Mouse (Mus musculus): ENCODE measurements at regions not wholly inside any gene's neighbourhood (a gene's known extent, or its start where the extent isn't known, plus 50 kb on each side); places are given as distances from the start of the nearest gene placed in this dataset.

DNA sequence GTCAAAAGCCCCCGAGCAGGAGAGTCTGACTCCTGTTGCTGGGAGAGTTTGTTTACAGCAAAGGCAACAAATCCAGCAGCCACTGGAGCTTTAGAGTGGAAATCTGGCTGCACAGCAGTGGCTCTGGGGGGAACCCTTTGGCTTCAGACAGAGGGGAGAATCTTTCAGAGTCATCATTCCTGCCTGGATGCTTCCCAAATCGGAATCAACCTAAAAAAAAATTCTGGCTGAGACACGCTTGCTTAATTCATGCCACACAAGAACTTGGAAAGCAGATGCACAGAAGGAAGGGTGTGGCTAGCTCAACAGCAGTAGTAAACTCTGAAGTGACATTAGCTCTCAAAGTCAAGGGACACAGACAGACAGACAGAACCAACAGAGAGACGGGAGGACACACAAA lies 175.8 kb upstream of the Nfe2l3 start:
- no peak for DNase-seq (ENCODE audit: extremely low spot score in 1 of 2, low spot score in 1 of 2)

DNA sequence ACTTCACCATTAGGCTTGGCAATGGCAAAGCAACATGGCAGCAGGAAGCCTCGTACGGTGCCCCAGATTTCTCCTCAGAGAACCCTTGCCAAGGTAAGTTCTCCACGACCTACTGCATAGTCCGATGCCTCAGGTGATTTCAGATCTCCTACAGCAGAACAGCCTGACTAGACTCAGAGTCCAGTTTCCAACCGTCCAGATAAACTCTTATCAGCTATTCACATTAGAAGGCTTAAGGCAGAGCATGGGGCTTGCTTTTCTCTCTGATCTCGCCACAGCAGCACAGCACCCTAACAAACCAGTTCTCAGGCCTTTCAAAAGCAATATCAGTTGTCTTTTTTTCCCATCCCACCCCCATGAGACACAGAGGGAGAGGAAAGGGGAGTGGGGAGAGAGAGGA lies 174.9 kb upstream of the Nfe2l3 start:
- DNase-seq (ENCODE audit: extremely low spot score in 1 of 2, low spot score in 1 of 2), result no peak

DNA sequence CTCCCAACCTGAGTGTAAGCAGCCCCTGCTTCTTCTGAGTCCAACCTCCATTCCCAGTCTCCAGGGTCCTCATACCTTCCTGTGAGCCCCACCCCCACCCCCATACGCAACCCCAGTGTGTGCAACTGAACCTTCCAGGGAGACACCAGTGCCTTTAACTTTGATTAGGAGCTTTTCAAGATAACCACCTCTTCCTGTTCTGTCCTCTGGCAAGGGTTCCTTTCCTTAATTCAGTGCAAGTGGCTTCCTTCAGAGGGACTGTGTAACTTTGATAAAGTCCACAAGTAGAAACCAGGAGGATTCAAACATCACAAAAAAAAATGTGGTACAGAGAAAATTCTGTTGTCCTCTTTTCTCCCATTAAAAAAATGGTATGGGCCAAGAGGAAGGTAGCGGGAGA lies 174.2 kb upstream of the Nfe2l3 start:
- no peak for DNase-seq (ENCODE audit: extremely low spot score in 1 of 2, low spot score in 1 of 2)

DNA sequence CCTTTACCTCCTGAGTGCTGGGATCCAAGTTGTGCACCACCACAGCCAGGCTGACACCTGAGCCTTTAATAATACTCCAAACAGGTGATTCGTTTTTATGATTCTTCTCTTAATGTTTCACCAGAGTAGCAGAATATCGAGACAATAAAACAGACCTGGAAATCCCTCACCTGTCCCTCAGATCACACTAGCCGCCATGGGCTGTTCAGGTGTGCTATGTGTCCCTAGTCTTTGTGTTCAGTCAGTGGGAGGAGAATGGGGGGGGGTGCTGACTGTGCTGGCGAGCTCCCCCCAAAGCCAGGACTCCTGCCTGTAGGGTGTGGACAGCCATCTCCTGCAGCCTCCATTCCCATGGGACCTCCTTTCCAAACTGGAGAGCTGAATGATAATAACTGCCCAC lies 168.9 kb upstream of the Nfe2l3 start:
- no peak for DNase-seq (ENCODE audit: extremely low spot score in 1 of 2, low spot score in 1 of 2)

DNA sequence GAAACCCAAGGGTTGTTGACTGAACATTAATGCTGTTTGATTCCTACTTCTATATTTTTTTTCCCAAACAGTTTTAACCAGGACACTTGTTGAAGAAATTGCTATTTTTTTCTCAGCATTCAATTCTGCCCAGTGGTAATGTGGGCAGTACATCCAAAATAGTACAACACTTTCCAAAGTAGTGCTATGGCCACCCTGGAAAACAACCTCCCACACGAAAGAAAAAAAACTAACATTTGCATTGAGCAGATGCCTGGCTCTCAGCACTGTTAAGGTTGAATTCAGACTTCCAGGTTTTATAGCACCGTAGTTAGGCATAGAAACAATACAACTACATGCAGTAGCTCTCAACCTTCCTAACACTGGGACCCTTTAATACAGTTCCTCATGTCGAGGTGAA lies 167.1 kb upstream of the Nfe2l3 start:
- peak; percentile 46 to 53 for DNase-seq (ENCODE audit: extremely low spot score in 1 of 2, low spot score in 1 of 2)

DNA sequence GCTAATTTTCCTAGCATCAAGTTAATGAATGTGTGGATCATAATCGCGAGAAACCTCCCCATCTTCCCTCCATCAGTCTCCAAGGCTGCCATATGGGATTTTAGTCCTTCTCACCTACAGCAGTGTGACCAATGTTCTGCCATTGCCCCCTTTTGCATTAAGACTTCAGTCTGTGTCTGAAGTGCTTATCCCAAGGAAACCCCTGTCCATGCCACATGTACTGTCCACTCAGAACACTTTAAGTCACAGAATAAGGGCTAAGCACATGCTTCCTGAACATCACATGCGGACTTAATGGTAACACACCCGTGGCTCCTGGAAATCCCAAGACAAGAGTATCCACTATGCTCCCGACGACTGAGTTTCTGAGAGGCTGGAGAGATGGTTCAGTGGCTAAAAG lies 165.7 kb upstream of the Nfe2l3 start:
- DNase-seq (ENCODE audit: extremely low spot score in 1 of 2, low spot score in 1 of 2), result no peak

DNA sequence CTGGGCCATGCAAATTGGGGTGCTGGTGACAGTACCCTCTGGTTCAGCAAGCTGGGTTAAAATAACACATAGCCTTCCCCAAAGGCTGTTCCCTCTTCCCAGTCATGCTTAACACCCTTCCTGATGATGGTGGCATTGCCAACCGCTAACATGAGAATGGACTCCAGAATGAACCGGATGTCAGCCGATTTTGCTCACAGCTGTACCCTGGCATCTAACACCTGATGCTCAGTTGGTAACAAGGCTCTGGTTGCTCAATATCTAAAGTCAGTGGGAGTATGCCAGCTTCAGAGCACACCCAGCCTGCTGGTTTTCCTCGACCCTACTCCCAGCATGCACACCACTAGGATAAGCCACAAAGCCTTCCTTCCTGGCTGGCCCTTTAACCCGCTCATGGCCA lies 164.6 kb upstream of the Nfe2l3 start:
- no peak for DNase-seq (ENCODE audit: extremely low spot score in 1 of 2, low spot score in 1 of 2)

DNA sequence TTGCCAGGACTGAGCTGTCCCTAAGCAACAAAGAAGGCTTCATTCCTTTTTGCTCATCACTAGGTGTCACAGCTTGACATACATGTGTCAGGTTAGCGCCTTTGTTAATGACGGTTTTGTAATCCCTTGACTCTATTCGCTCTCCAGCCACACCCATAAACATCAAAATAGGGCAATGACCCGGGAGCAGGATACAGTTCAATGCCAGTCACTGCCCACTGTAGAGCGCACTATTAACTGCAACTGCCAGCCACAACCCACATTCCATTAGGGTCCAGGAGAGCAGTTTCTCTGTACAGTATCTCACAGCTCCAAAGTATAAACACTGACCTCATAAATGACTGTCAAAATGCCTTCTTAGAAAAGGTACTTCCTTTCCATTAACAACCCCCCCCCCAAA lies 163.5 kb upstream of the Nfe2l3 start:
- no peak for DNase-seq (ENCODE audit: extremely low spot score in 1 of 2, low spot score in 1 of 2)

DNA sequence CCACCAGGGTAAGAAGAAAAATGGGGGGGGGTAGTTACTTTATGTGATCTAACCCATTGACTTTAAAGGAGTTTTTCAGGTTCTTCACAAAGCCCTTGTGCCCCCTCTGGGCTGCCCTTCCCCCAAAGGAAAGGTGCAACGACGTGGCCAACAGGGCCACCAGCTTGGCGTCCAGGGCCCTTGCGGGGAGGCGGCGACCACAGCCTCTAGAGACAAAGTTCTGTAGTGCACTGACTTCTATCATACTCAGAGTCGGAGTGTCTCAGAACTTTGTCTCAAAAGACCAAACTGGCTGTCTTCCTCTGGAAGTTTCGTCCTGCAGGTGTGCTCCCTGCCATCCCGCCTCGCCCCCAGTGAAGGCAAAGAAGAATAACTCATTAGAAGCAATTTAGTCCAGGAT lies 162.9 kb upstream of the Nfe2l3 start:
- no peak for DNase-seq (ENCODE audit: extremely low spot score in 1 of 2, low spot score in 1 of 2)

DNA sequence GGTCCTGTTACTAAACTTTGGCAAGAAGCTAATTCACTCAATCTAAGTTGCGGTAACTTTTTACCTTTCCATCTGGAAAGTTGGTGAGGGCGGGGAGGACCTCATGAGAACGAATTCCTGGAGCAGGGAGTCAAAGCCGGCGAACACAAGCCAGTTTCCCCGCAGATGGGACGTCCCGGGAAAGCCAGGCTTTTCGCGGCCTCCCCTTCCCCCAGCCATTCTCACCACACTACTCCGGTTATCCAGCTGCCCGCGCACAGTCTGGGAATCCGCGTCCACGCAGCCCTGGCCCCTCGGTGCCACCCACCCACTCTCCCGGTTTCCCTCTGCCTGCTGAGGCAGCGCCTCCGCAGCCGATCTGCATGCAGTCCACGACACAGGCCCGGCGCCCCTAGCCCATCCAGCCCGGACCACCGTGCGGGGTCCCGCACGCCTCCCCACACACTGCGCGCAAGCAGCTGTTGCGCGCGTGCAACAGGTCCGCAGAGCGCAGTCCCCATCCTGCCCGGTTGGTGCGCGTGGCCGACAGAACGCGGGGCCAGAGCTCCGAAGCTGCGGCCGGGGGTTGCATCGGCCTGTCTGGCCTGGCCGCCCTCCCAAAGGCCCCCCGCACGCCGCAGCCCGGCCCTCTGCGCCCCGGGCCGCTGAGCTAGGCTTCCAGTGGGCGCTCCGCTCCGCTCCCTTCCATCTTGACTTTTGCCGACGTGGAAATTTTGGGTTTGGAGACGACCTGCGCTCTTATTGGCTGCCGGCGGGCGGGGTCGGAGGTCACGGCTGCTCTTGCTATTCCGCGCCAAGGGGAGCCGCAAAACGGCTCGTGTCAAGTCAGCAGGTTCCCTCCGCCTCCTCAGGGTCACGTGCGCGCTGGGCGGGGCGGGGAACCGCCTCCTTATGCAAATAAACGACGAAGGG lies 162.0 kb upstream of the Nfe2l3 start:
- peak; percentile 42 to 58 for DNase-seq (ENCODE audit: extremely low spot score in 1 of 2, low spot score in 1 of 2)

DNA sequence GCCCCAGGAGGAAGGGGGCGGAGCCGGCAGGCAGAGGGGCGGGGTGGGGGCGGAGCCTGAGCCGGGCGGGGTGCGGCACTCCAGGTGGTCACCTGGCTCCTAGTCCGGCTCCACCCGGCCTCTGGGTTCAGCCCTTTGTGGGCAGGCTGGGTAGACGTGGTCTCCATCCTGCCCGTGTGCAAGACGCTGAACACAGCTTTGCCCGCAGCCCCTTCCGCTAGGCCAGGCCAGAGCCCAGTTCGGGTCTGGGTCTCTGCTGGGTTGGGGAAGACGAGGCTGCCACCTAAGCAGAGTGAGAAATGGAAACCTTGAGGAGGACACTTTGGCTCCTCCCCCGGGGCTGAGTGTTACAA lies 161.4 kb upstream of the Nfe2l3 start:
- no peak for DNase-seq (ENCODE audit: extremely low spot score in 1 of 2, low spot score in 1 of 2)

DNA sequence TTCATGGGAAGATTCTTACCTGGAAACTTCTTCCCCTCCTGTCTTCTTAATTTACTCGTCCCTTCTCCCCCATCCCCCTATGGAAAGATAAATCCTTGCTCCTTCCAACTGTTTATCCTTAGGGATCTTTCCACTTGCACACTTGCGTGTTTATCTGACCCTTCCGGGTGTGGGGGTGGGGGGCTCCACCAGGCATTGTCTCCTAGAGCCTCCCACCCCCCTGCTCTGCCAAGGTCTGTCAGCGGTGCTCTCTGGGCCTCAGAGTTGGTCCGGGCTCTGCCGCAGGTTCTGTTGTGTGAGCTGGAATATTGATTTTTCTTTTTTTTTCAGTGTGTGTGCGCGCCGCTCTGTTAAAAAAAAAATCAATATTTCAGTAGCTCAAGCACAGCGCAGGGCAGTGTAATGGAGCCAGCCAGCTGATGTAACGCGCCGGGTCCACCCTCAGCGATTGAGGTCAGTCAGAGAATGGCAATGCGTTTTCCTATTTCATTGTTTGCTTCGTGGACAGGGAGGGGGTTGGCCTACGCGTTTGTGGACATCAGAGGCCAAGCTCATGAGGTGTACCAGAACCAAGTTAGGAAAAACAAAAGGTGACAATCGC lies 160.2 kb upstream of the Nfe2l3 start:
- DNase-seq (ENCODE audit: extremely low spot score in 1 of 2, low spot score in 1 of 2), result no peak

DNA sequence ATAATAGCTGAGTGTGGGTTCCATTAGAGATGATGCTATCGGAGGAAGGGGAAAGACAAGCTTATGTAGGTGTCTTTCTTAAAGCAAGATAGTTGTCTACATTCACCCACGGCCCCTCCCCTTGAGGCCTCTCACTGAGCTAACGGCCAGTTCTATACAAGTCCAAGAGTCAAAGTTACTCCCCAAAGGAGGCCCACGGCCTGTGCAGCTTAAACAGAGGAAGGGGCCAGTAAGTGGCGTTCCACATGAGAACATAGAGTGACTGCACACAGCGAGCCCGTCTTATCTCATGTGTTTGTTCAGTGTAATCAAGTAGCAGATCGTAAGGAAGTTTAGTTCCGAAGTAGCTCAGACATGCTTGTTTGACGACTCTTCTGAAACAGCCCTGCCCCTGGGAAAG lies 153.0 kb upstream of the Nfe2l3 start:
- no peak for DNase-seq (ENCODE audit: extremely low spot score in 1 of 2, low spot score in 1 of 2)

DNA sequence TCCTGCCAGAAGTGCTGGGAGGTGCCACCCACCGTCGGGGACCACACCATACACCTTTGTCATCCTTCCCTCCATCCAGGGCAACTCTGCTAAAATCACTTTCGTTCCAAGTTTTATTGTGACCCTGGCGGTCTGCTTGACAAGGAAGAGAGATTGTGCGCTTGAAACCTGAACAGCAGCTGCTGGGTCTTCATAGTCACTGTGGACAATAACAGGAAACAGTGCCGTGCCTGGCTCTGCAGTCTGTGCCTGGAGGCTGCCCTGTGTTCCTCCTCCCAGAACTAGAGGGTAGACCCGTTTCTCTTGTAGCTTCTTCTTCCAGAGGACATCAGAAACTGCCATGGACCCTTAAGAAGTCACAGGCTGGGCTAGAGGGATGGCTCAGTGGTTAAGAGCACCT lies 152.2 kb upstream of the Nfe2l3 start:
- DNase-seq (ENCODE audit: extremely low spot score in 1 of 2, low spot score in 1 of 2), result no peak

DNA sequence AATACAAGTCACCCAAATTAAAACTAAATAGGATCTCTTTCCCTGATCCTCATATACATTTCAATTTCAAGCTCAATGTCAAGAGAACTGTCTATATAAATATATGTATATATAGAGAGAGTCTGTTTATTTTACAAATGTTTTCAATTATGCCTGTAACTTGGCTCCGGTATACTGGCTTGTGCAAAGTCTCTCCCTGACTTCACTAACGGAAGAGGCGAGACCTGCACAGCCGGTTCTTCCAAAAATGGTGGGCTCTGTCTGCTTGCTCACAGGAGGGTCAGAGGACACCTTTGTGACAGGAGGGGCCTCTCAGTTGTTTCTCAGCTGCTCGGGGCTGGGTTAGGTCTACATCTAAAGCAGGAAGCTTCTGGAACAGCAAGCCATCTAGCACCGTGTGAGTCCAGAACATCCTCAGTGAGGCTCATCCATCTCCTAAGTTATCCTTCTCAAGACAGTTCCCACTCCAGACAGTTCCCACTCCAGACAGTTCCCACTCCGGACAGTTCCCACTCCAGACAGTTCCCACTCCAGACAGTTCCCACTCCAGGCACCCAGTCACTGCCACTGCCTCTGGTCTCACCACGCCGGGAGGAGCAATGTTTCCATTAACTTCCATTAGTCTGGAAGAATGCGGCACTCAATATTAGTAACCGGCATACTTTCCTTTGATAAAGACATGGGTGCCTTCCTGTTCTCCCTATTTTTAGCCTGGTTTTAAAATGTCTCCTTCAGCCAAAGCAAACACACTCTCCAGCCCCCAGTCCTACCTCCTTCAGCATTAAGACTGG lies 148.4 kb upstream of the Nfe2l3 start:
- no peak for DNase-seq (ENCODE audit: extremely low spot score in 1 of 2, low spot score in 1 of 2)

DNA sequence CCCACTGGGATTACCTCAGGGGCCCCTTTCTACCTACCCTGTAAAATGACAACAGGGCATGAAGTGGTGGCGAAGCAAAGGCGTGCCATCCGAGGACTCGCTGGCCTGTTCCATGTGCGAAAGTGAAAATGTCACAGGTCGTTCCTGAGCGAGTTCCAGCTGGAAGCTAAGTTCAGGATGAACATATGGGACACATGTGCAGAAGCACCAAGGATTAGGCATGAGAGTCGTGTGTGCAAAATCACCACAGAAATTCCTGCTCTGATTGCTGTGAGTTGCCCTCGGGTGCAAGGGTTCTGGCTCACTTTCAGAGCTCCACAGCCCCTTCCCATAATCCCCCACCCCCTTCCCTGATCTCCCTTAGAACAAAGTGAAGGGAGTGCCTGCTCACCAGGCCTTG lies 147.6 kb upstream of the Nfe2l3 start:
- DNase-seq (ENCODE audit: extremely low spot score in 1 of 2, low spot score in 1 of 2), result no peak

DNA sequence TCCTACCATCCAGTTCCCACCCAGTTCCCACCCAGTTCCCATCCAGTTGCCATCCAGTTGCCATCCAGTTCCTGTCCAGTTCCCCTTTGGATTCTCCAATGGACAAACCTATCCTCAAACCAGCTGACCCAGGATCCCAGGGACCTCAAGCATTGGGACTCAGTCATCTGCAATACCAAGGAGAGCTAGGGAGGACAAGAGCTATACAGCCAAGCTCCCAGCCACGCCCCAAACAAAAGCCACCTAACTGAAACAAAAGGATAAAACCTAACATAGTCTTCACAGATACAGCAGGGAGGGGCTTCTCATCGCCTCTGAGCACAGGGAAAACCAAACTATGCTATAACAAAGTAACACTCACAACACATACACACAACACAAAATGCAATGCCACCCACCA lies 145.6 kb upstream of the Nfe2l3 start:
- no peak for DNase-seq (ENCODE audit: extremely low spot score in 1 of 2, low spot score in 1 of 2)

DNA sequence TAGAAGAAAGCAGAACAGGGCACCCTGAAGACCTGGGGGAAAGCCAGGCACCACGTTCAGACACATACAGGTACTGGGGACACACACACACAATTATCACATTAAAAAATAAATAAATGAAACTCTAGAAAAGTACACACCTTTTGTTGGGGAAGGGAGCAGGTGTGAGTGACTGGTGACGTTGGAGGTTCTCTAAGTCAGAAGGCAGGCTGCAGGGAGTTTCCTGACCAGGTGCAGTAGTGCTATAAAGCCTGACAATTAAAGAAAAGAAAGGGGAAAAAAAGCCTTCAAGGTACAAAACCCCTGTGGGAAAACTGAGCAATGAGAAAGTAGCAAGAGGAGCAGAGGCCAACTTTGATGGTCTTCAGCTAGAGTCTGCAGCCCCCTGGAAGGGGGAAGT lies 145.1 kb upstream of the Nfe2l3 start:
- no peak for DNase-seq (ENCODE audit: extremely low spot score in 1 of 2, low spot score in 1 of 2)

DNA sequence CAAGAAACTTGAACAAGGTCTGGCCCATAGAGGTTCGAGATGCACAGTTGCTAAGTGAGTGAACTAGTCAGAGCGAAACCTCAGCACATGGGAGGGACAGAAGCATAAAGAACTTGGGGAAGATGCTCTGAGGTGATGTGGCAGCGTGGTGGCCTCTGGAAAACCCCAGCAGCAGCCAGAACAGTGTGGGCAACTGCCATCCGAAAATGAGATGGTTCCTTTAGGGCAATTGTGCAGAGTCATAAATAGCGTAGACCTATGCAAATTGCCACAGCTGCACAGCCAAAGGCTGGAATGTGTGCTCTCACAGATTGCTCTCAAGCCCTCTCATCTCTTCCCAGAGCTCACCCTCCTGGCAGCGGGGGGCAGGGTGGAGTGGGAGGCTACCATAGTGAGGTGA lies 144.7 kb upstream of the Nfe2l3 start:
- DNase-seq (ENCODE audit: extremely low spot score in 1 of 2, low spot score in 1 of 2), result no peak

DNA sequence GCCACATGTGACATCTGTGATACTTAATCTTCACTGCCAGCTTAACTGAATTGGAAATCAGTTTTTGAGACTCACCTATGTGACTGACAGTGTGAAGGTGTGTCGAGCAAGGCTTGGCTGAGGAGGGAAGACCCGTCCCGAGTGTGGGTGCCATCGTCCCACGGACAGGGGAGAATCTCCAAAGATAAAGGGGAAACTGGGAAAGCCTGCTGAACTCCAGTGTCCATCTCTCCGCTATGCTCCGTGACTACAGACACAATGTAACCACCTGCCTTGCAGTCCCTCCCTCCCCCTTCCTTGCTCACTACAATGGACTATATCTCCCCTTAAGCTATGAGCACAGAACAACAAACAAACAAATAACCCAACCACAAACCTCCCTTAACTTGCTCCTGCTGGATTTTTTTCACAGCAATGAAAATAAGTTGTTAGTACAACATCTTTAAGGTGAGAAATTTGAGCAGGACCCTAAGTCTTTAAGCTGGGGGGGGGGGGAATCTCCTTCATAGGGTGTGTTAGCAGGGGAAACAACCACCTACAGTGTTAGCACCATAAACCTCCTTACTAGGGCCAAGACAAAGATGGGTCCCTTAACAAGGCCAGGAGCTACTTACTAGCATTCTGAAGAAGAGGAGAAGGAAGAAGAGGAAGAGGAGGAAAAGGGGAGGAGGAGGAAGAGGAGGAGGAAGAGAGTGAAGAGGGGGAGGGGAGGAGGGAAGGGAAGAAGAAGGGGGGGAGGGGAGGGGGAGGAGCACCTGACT lies 144.0 kb upstream of the Nfe2l3 start:
- DNase-seq (ENCODE audit: extremely low spot score in 1 of 2, low spot score in 1 of 2), result no peak
